Mouse (Mus musculus): ENCODE results near the gene 1700001C02Rik. TPM values are rescaled to one million over a fixed set of nuclear protein-coding genes. Genes with fewer than 3 reads are reported as not detected.

Gene 1700001C02Rik
- total RNA-seq (2017) = not detected in 2 replicates

- ATAC-seq (replicated peaks in 1 of 2; ENCODE audit: insufficient read depth in 1 of 2, low FRiP score in 2 of 2, low TSS enrichment in 1 of 2, low read depth in 1 of 2, poor library complexity in 2 of 2, severe bottlenecking in 2 of 2) = peak; percentile 21 to 32; a peak in 1 of 4 replicates
Measured at GRCm38 (mm10) chr5:30465861-30466260, at the start of gene 1700001C02Rik. 1700001C02Rik (plus strand) TSS chr5:30466047.

DNA sequence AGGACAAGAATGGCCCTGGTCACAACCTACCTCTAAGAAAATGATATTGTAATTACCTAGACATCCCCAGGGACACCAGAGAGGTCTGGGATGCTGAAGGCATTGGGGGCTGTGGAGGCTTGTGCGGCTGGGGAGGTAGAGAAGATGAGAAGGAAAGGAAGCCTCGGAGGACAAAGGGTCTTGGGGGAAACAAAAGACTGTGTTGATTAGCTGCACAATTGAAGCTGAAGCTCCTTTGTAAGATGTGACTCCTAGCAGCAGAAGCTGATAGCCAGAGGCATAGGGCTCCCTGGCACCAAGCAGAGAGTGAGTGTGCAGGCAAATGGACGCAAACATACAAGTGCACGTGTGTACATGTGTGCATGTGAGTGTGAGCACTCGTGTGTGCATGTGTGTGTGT lies 49.2 kb upstream of the 1700001C02Rik start:
- ATAC-seq (replicated peaks in 1 of 2; ENCODE audit: insufficient read depth in 1 of 2, low FRiP score in 2 of 2, low TSS enrichment in 1 of 2, low read depth in 1 of 2, poor library complexity in 2 of 2, severe bottlenecking in 2 of 2) = no peak

- no peak for ATAC-seq (replicated peaks in 1 of 2; ENCODE audit: insufficient read depth in 1 of 2, low FRiP score in 2 of 2, low TSS enrichment in 1 of 2, low read depth in 1 of 2, poor library complexity in 2 of 2, severe bottlenecking in 2 of 2)
Measured at GRCm38 (mm10) chr5:30423121-30423520, 42.7 kb upstream of the 1700001C02Rik start.

GRCm38 (mm10) chr5:30423572-30424244 lies 42.1 kb upstream of the 1700001C02Rik start:
- ATAC-seq (replicated peaks in 1 of 2; ENCODE audit: insufficient read depth in 1 of 2, low FRiP score in 2 of 2, low TSS enrichment in 1 of 2, low read depth in 1 of 2, poor library complexity in 2 of 2, severe bottlenecking in 2 of 2) = peak; percentile 46 to 76; a peak in 3 of 4 replicates

GRCm38 (mm10) chr5:30427406-30427805 lies 38.4 kb upstream of the 1700001C02Rik start:
- ATAC-seq (replicated peaks in 1 of 2; ENCODE audit: insufficient read depth in 1 of 2, low FRiP score in 2 of 2, low TSS enrichment in 1 of 2, low read depth in 1 of 2, poor library complexity in 2 of 2, severe bottlenecking in 2 of 2) = no peak

DNA sequence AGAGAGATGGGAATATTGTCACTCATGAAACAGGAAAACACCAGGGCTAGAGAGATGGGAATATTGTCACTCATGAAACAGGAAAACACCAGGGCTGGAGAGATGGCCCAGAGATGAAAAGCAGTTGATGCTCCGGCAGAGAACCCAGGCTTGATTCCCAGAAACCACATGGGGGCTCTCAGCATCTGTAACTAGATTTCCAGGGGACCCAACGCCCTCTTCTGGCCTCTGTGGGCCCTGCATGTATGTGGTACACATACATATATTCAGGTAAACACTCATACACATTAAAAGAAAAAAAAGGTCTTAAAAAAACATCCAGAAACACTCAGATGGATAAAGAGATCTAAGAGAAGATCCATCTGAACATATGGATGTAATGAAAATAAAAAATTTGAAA lies 26.9 kb upstream of the 1700001C02Rik start:
- no peak for ATAC-seq (replicated peaks in 1 of 2; ENCODE audit: insufficient read depth in 1 of 2, low FRiP score in 2 of 2, low TSS enrichment in 1 of 2, low read depth in 1 of 2, poor library complexity in 2 of 2, severe bottlenecking in 2 of 2)

- ATAC-seq (replicated peaks in 1 of 2; ENCODE audit: insufficient read depth in 1 of 2, low FRiP score in 2 of 2, low TSS enrichment in 1 of 2, low read depth in 1 of 2, poor library complexity in 2 of 2, severe bottlenecking in 2 of 2) = no peak
Measured at GRCm38 (mm10) chr5:30440308-30440906, 25.4 kb upstream of the 1700001C02Rik start.

DNA sequence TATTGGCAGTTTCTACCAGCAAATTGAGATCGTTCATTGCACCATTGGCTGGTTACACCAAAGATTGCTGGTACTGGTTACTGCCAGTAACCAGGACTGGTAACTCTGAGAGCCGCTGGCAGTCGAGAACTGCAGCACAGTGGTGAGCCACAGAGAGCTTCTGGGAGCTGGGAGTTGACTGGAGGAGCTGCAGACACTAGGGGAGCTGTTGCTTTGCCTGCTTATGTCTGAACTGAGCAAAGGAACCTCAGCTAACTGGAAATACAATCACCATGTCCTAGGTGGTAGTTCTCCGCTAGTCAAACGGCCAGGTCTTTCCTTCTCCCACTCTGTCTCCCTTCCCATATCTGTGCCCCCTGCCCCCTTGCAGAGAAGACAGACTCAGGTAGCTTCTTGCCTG lies 23.7 kb upstream of the 1700001C02Rik start:
- ATAC-seq (replicated peaks in 1 of 2; ENCODE audit: insufficient read depth in 1 of 2, low FRiP score in 2 of 2, low TSS enrichment in 1 of 2, low read depth in 1 of 2, poor library complexity in 2 of 2, severe bottlenecking in 2 of 2) = peak in 1 of 2 experiments; percentile 36; a peak in 1 of 4 replicates

GRCm38 (mm10) chr5:30444327-30444895 lies 21.4 kb upstream of the 1700001C02Rik start:
- ATAC-seq (replicated peaks in 1 of 2; ENCODE audit: insufficient read depth in 1 of 2, low FRiP score in 2 of 2, low TSS enrichment in 1 of 2, low read depth in 1 of 2, poor library complexity in 2 of 2, severe bottlenecking in 2 of 2) = no peak

DNA sequence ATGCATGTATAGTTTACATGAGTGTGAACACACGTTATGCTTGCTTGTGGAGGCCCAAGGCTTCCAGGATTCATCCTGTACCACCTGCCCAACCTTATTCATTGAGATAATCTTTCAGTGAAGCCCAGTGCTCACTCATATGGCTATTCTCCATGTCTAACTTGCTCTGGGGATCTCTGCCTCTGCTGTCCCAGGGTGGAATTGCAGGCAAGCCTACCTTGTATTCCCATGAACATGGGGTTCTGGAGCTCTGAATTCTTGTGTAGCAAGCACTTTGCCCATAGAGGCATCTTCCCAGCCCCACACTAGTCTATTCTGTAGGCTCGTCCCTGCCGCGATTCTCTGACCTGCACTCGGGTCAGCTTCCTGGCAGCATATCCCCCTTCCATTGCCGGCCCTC lies 9.8 kb upstream of the 1700001C02Rik start:
- ATAC-seq (replicated peaks in 1 of 2; ENCODE audit: insufficient read depth in 1 of 2, low FRiP score in 2 of 2, low TSS enrichment in 1 of 2, low read depth in 1 of 2, poor library complexity in 2 of 2, severe bottlenecking in 2 of 2) = no peak

DNA sequence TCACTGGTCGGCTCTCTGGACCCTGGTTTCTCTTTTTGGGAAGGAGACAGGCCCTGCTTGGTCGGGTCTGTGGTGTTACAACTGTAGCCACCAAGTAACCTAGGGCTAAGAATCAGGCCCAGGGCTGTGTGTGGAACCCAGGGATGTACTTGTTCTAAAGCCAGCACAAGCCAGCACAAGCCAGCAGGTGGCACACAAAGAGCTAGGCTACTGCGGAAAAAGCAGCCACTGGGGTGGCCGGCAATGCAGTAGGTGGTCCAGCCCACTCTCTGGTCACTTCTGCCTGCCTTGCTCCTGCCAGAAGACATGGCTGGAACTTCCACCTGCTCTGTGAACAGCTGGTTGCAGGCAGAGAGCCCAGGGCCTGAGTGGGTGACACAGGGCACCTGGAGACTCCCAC lies 5.7 kb upstream of the 1700001C02Rik start:
- no peak for ATAC-seq (replicated peaks in 1 of 2; ENCODE audit: insufficient read depth in 1 of 2, low FRiP score in 2 of 2, low TSS enrichment in 1 of 2, low read depth in 1 of 2, poor library complexity in 2 of 2, severe bottlenecking in 2 of 2)

- no peak for ATAC-seq (replicated peaks in 1 of 2; ENCODE audit: insufficient read depth in 1 of 2, low FRiP score in 2 of 2, low TSS enrichment in 1 of 2, low read depth in 1 of 2, poor library complexity in 2 of 2, severe bottlenecking in 2 of 2)
Measured at GRCm38 (mm10) chr5:30461821-30462220, 4.0 kb upstream of the 1700001C02Rik start, which contains the start of gene Otof. Otof (minus strand) TSS chr5:30461932.

DNA sequence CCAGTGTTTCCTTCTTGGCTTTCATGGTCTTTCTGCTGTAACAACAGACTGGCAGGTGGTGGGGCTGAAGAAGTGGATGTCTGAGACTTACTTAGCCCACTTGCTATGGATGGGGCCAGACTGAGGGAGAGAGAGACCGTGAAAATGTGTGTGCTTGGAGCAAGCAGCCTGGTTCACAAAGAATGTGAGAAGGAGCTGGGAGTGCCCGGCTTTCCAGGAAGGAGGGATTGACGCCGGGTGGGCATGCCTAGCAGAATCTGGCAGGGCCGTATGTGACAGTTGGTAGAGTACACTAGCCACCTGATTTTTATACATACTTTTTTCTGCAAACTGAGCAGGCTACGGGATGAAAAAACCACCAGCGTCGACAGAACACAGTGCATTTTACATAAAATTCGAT lies 468 bp downstream of the 1700001C02Rik start:
- ATAC-seq (replicated peaks in 1 of 2; ENCODE audit: insufficient read depth in 1 of 2, low FRiP score in 2 of 2, low TSS enrichment in 1 of 2, low read depth in 1 of 2, poor library complexity in 2 of 2, severe bottlenecking in 2 of 2) = no peak

DNA sequence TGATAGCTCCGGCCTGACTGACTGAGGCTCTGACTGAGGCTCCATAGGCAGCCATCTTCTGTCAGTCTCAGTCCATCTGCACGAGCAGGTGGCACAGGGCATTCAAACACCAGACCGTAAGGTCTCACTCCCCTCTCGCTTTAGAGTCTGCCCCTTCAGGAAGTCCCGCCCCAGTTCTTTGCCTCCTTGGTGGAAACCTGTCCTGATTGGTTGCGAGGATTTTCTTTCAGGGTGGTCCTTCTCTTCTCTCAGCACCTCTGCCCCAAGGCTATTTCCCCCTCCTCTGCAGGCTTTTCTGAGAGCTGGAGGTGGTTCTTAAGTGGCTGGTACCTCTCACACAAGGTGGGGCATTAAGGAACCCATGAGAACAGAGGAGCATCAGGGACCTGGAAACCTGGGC lies 4.6 kb downstream of the 1700001C02Rik start:
- no peak for ATAC-seq (replicated peaks in 1 of 2; ENCODE audit: insufficient read depth in 1 of 2, low FRiP score in 2 of 2, low TSS enrichment in 1 of 2, low read depth in 1 of 2, poor library complexity in 2 of 2, severe bottlenecking in 2 of 2)

DNA sequence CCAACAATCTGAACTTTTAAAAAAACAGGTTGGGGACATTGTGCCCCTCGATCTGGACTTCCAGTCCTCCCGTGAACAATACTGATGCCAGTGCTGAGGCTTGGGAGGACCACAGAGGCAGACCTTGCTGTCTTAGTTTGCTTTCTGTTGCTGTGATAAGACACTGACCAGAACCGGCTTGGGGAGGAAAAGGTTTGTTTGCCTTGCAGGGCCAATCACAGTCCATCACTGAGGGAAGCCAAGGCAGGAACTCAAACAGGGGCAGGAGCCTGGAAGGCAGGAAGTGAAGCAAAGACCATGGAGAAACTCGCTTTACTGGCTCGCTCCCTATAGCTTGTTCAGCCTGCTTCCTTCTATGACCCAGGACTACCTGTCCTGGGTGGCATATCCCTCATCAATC lies 6.3 kb downstream of the 1700001C02Rik start:
- no peak for ATAC-seq (replicated peaks in 1 of 2; ENCODE audit: insufficient read depth in 1 of 2, low FRiP score in 2 of 2, low TSS enrichment in 1 of 2, low read depth in 1 of 2, poor library complexity in 2 of 2, severe bottlenecking in 2 of 2)

DNA sequence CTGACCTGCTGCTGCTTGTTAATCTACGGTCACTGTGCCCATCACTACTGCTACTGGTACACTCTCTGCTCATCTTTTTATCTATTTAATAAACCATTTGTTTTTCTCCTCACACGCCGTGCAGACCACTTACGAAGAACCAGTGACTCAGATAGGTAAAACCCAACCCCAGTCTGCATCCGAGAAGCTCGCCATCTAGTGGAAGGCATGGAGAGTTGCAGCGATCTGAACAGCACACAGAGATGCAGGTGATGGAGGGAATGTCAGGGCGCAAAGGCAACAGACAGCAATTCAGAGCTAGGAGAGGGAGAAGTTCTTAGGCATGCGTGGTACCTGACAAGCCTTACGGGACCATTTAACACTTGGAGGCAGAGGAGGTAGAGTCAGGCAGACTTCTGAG lies 10.7 kb downstream of the 1700001C02Rik start:
- peak; percentile 72 to 76 for ATAC-seq (replicated peaks in 1 of 2; ENCODE audit: insufficient read depth in 1 of 2, low FRiP score in 2 of 2, low TSS enrichment in 1 of 2, low read depth in 1 of 2, poor library complexity in 2 of 2, severe bottlenecking in 2 of 2)

- ATAC-seq (replicated peaks in 1 of 2; ENCODE audit: insufficient read depth in 1 of 2, low FRiP score in 2 of 2, low TSS enrichment in 1 of 2, low read depth in 1 of 2, poor library complexity in 2 of 2, severe bottlenecking in 2 of 2) = peak; percentile 53 to 64; a peak in 2 of 4 replicates
Measured at GRCm38 (mm10) chr5:30482319-30482718, 16.5 kb downstream of the 1700001C02Rik start.

DNA sequence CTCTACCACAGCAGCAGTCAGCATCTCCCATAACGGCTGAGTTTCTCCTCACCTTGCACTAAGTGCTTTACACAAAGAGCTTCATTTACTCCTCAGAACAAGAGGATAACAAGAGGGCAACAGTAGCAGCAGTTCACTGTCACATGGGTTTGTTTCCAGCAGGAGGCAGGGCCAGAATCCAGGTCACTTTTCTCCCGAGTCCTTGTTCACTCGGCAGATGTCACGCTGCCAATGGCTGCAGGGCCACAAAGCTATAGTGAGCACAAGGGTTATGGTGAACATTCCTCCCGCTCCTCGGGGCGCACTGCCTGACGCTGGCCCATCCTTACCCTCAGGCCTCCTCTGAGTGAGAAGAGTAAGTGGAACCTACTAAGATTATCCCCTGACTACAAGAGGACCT lies 17.7 kb downstream of the 1700001C02Rik start:
- no peak for ATAC-seq (replicated peaks in 1 of 2; ENCODE audit: insufficient read depth in 1 of 2, low FRiP score in 2 of 2, low TSS enrichment in 1 of 2, low read depth in 1 of 2, poor library complexity in 2 of 2, severe bottlenecking in 2 of 2)

Measured in hematopoietic stem cell, adult 5-6 weeks (primary cell).